Mouse (Mus musculus): ENCODE results near the gene Aars. TPM values are rescaled to one million over a fixed set of nuclear protein-coding genes. Genes with fewer than 3 reads are reported as not detected.
"Not testable (repeated sequence)": the region's sequence is repeated elsewhere in the genome, so short reads cannot be mapped to it uniquely, and the experiment has no call there.

Aars gene
- polyA plus RNA-seq (2012; rRNA removed): 7.9 and 23.6 TPM in 2 replicates

GRCm38 (mm10) chr8:111032916-111033315 lies at the start of gene Aars:
Gene Aars, plus strand, starts transcription at chr8:111033144.
- H3K27ac ChIP-seq (ENCODE audit: insufficient read depth, low read depth, low read length): peak within 1 kb of the TSS; percentile 62
- H3K4me1 ChIP-seq (ENCODE audit: control insufficient read depth, insufficient read depth, insufficient read length, low read length): peaks cover 2% of the 10 kb centered on the region
- no peaks in the 10 kb centered on the region for H3K27me3 ChIP-seq (ENCODE audit: control insufficient read depth, insufficient read depth, low read length)
- peaks cover 6% of the 10 kb centered on the region for H3K36me3 ChIP-seq (ENCODE audit: control insufficient read depth, insufficient read depth, low read length)
- no peak for TF ChIP-seq POLR2A (IDR thresholded peaks at IDR 0.05; ENCODE audit: low read depth, low read length)
- TF ChIP-seq CTCF (IDR thresholded peaks at IDR 0.05; ENCODE audit: extremely low read depth, insufficient read length, insufficient replicate concordance, low read depth, low read length): no peak
- 91% methylated on average over 7 of the region's 7 CpGs for WGBS
- H3K4me3 ChIP-seq (ENCODE audit: low read depth, low read length): peak within 1 kb of the TSS; percentile 87

GRCm38 (mm10) chr8:110987805-110988744 lies 44.9 kb upstream of the Aars start:
- Histone ChIP-seq H3K4me1 (ENCODE audit: control insufficient read depth, insufficient read depth, insufficient read length, low read length) (no peaks in the 10 kb centered on the region), H3K27ac (ENCODE audit: insufficient read depth, low read depth, low read length) (no peak overlapping the region), H3K4me3 (ENCODE audit: low read depth, low read length) (no peak overlapping the region), H3K27me3 (ENCODE audit: control insufficient read depth, insufficient read depth, low read length) (no peaks in the 10 kb centered on the region), H3K36me3 (ENCODE audit: control insufficient read depth, insufficient read depth, low read length) (peaks cover 70% of the 10 kb centered on the region)
- TF ChIP-seq POLR2A (IDR thresholded peaks at IDR 0.05; ENCODE audit: low read depth, low read length): no peak
- no peak for TF ChIP-seq CTCF (IDR thresholded peaks at IDR 0.05; ENCODE audit: extremely low read depth, insufficient read length, insufficient replicate concordance, low read depth, low read length)
- 48% methylated on average over 8 of the region's 8 CpGs for WGBS

- TF ChIP-seq POLR2A (IDR thresholded peaks at IDR 0.05; ENCODE audit: low read depth, low read length) (no peak), CTCF (IDR thresholded peaks at IDR 0.05; ENCODE audit: extremely low read depth, insufficient read length, insufficient replicate concordance, low read depth, low read length) (no peak)
- 89% methylated on average over 9 of the region's 9 CpGs for WGBS
- no peak overlapping the region for H3K27ac ChIP-seq (ENCODE audit: insufficient read depth, low read depth, low read length)
- H3K36me3 ChIP-seq (ENCODE audit: control insufficient read depth, insufficient read depth, low read length): peaks cover 61% of the 10 kb centered on the region
- H3K27me3 ChIP-seq (ENCODE audit: control insufficient read depth, insufficient read depth, low read length): no peaks in the 10 kb centered on the region
- no peak overlapping the region for H3K4me3 ChIP-seq (ENCODE audit: low read depth, low read length)
- no peaks in the 10 kb centered on the region for H3K4me1 ChIP-seq (ENCODE audit: control insufficient read depth, insufficient read depth, insufficient read length, low read length)
Measured at GRCm38 (mm10) chr8:110990017-110990416, 42.9 kb upstream of the Aars start.

DNA sequence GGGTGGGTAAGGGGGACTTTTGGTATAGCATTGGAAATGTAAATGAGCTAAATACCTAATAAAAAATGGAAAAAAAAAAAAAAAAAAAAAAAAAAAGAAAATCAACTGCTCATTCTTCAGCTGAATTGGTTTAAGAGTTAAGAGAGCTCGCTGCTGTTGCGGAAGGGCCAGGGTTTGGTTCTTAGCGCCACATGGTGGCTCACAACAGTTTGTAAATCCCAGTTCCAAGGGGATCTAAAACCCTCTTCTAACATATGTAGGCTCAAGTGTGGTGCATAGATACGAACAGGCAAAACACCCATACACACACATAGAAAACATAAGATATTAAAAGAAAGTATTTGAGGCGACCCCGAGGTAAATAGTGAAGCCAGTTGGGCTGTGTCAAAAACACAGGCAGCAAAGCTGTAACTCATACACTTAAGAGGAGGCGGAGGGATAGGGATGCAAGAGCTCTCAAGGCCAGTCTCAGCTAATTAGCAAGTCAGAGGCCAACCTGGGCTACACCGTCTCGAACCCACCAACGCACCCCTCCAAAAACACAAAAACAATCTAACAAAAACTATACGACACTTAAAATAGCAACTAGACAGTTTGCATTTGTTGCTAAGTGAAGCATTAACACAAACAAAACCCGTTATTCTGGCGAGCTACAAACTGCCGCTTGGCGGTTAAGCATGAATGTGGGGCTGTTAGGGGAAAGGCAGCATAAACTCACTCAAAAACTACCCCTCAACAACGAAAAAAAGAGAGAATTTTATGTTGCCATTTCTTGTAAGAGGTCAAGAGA lies 36.1 kb upstream of the Aars start:
- 0 out of 2 replicates have a peak overlapping the region, but pooled peaks have one; percentile 58 for H3K27ac ChIP-seq (ENCODE audit: insufficient read depth, low read depth, low read length)
- peaks cover 3% of the 10 kb centered on the region; the same call in 1 of the 2 replicates for H3K4me1 ChIP-seq (ENCODE audit: control insufficient read depth, insufficient read depth, insufficient read length, low read length)
- no peak for TF ChIP-seq POLR2A (IDR thresholded peaks at IDR 0.05; ENCODE audit: low read depth, low read length)
- TF ChIP-seq CTCF (IDR thresholded peaks at IDR 0.05; ENCODE audit: extremely low read depth, insufficient read length, insufficient replicate concordance, low read depth, low read length): no peak
- no peaks in the 10 kb centered on the region for H3K27me3 ChIP-seq (ENCODE audit: control insufficient read depth, insufficient read depth, low read length)
- peaks cover 18% of the 10 kb centered on the region for H3K36me3 ChIP-seq (ENCODE audit: control insufficient read depth, insufficient read depth, low read length)
- peak overlapping the region; percentile 98 for H3K4me3 ChIP-seq (ENCODE audit: low read depth, low read length)
- WGBS: 33% methylated on average over 16 of the region's 16 CpGs

GRCm38 (mm10) chr8:110997547-110998531 lies 35.1 kb upstream of the Aars start, which contains the start of gene Ddx19a:
Gene Ddx19a, minus strand, starts transcription at chr8:110997800.
- H3K27me3 ChIP-seq (ENCODE audit: control insufficient read depth, insufficient read depth, low read length): no peaks in the 10 kb centered on the region
- peaks cover 3% of the 10 kb centered on the region; the same call in 1 of the 2 replicates for H3K4me1 ChIP-seq (ENCODE audit: control insufficient read depth, insufficient read depth, insufficient read length, low read length)
- peak within 1 kb of the TSS; percentile 58 for H3K27ac ChIP-seq (ENCODE audit: insufficient read depth, low read depth, low read length)
- TF ChIP-seq POLR2A (IDR thresholded peaks at IDR 0.05; ENCODE audit: low read depth, low read length) (peak; percentile 53), CTCF (IDR thresholded peaks at IDR 0.05; ENCODE audit: extremely low read depth, insufficient read length, insufficient replicate concordance, low read depth, low read length) (no peak)
- WGBS: 4% methylated on average over 58 of the region's 58 CpGs
- H3K4me3 ChIP-seq (ENCODE audit: low read depth, low read length): peak within 1 kb of the TSS; percentile 98
- H3K36me3 ChIP-seq (ENCODE audit: control insufficient read depth, insufficient read depth, low read length): peaks cover 9% of the 10 kb centered on the region

DNA sequence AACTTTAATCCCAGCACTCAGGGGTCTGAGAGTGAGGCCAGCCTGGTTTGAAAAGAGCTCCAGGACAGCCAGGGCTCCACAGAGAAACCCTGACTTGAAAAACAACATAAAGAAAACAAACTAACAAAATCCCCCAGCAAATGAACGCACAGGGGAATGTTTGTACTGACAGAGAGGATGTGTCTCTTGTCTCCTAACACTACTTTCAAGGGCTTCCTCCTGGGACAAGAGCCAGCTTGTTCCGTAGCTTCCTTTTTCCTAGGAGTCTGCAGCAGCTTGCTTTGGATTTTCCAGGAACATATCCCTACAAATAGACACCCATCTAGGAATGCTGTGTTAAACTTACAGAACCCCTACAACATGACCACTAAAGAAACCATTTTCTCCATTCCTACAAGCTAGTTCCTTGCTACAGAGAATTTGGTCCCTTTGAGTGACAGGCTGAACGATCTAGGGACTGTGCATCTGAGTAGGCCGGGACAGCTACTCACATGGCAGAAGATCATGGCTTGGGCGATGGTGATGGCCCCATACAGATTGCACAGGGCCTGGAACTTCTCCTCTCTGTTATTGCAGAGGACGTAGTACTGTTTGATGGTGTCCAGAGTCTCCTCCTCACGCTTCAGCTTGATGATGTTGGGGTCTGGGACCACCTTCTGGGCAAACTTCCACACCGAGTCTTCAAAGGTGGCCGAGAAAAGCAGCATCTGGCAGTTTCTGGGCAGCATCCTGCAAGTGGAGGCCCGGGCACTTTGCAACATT lies 22.5 kb upstream of the Aars start:
- H3K27me3 ChIP-seq (ENCODE audit: control insufficient read depth, insufficient read depth, low read length); H3K4me3 ChIP-seq (ENCODE audit: low read depth, low read length); H3K4me1 ChIP-seq (ENCODE audit: control insufficient read depth, insufficient read depth, insufficient read length, low read length); H3K27ac ChIP-seq (ENCODE audit: insufficient read depth, low read depth, low read length): not testable (repeated sequence)
- peaks cover 27% of the 10 kb centered on the region for H3K36me3 ChIP-seq (ENCODE audit: control insufficient read depth, insufficient read depth, low read length)
- WGBS: 88% methylated on average over 9 of the region's 10 CpGs

- not testable (repeated sequence) for H3K27ac ChIP-seq (ENCODE audit: insufficient read depth, low read depth, low read length); H3K36me3 ChIP-seq (ENCODE audit: control insufficient read depth, insufficient read depth, low read length); H3K4me1 ChIP-seq (ENCODE audit: control insufficient read depth, insufficient read depth, insufficient read length, low read length); H3K27me3 ChIP-seq (ENCODE audit: control insufficient read depth, insufficient read depth, low read length); H3K4me3 ChIP-seq (ENCODE audit: low read depth, low read length)
- 73% methylated on average over 2 of the region's 2 CpGs for WGBS
Measured at GRCm38 (mm10) chr8:111026609-111027008, 6.3 kb upstream of the Aars start.
